Mouse (Mus musculus) kidney, adult 2 months (tissue): ENCODE data around the gene Tbc1d13.

Experiments
- CTCF ChIP-seq: fragments of 200-500 bp; conservative IDR thresholded peaks from 2 replicates; pipeline ENCODE4 v1.5.1; 2011; ENCODE audit warnings: low read depth, mild to moderate bottlenecking, control low read depth, low read length, moderate library complexity, mixed read lengths; ENCODE audit not compliant: insufficient read depth, insufficient read length
- POLR2A ChIP-seq: fragments of 200-500 bp; IDR thresholded peaks from one replicate; pipeline ENCODE4 v1.6.1; 2011; ENCODE audit warnings: low read depth, low read length, control low read depth

GRCm38 (mm10) chr2:30130156-30130555 is 3.4 kb upstream of the Tbc1d13 start:
- no peak for TF ChIP-seq CTCF
- no peak for TF ChIP-seq POLR2A
